Mouse (Mus musculus): ENCODE measurements around the gene Ankle1.

DNA sequence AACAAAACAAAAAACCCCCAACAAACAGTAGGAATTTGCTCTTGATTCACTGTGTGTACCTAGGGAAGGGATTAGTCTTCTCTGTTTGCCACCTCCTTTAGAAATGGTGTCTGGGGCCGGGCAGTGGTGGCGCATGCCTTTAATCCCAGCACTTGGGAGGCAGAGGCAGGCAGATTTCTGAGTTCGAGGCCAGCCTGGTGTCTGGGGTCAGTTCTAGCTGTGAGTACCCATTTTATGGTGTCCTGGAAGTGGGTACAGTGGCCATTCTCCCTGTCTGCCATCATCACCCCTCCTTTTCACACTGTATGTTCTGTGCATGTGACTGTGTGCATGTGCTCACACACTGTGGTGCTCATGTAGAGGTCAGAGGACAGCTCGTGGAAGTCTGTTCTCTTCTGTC, 2.4 kb downstream of the Ankle1 start:
- TF ChIP-seq CTCF (IDR thresholded peaks at IDR 0.05; ENCODE audit: extremely low read depth, insufficient read depth, low read length) (no peak), POLR2A (IDR thresholded peaks at IDR 0.05; ENCODE audit: extremely low read depth, insufficient read depth, low read length) (no peak)
